Mouse (Mus musculus) cerebellum, postnatal 4 days (tissue): ENCODE measurements around the gene Gm49396.

Experiments
- DNase-seq, 2 experiments: peaks; one replicate each; pipeline ENCODE4 v3.0.0; 2022; ENCODE audit warnings: low spot score in 2 of 2, mixed read lengths in 1 of 2

The Gm49396 gene

GRCm38 (mm10) chr7:30563117-30563905 lies at the start of gene Gm49396, which contains the start of the genes U2af1l4 and Psenen:
Gm49396 (plus strand) TSS chr7:30563344.
U2af1l4 (plus strand) TSS chr7:30563301.
Psenen (minus strand) TSS chr7:30563627.
- DNase-seq = peak; percentile 89 to 95

GRCm38 (mm10) chr7:30515003-30515760 lies 48.0 kb upstream of the Gm49396 start:
- no peak for DNase-seq

GRCm38 (mm10) chr7:30518325-30518724 lies 44.8 kb upstream of the Gm49396 start:
- DNase-seq = no peak

GRCm38 (mm10) chr7:30520396-30520795 lies 42.7 kb upstream of the Gm49396 start:
- peak in 1 of 2 experiments; percentile 42 for DNase-seq

- peak in 1 of 2 experiments; percentile 45 for DNase-seq
Measured at GRCm38 (mm10) chr7:30520856-30521255, 42.3 kb upstream of the Gm49396 start.

- DNase-seq = no peak
Measured at GRCm38 (mm10) chr7:30522871-30523270, 40.3 kb upstream of the Gm49396 start.

- DNase-seq = no peak
Measured at GRCm38 (mm10) chr7:30524487-30524886, 38.7 kb upstream of the Gm49396 start.

- DNase-seq = no peak
Measured at GRCm38 (mm10) chr7:30525954-30526353, 37.2 kb upstream of the Gm49396 start.

GRCm38 (mm10) chr7:30526399-30526798 lies 36.7 kb upstream of the Gm49396 start:
- no peak for DNase-seq

GRCm38 (mm10) chr7:30526981-30527380 lies 36.2 kb upstream of the Gm49396 start:
- no peak for DNase-seq

- DNase-seq = no peak
Measured at GRCm38 (mm10) chr7:30531291-30531815, 31.8 kb upstream of the Gm49396 start.

- DNase-seq = no peak
Measured at GRCm38 (mm10) chr7:30532931-30533330, 30.2 kb upstream of the Gm49396 start.

- DNase-seq = no peak
Measured at GRCm38 (mm10) chr7:30533941-30534632, 29.1 kb upstream of the Gm49396 start.

- DNase-seq = peak; percentile 94 to 98
Measured at GRCm38 (mm10) chr7:30534633-30535577, 28.2 kb upstream of the Gm49396 start, which contains the start of gene Arhgap33. Arhgap33 (minus strand) TSS chr7:30535060.

- no peak for DNase-seq
Measured at GRCm38 (mm10) chr7:30540572-30540971, 22.6 kb upstream of the Gm49396 start.

- no peak for DNase-seq
Measured at GRCm38 (mm10) chr7:30544327-30544726, 18.8 kb upstream of the Gm49396 start.

GRCm38 (mm10) chr7:30549880-30550279 lies 13.3 kb upstream of the Gm49396 start:
- no peak for DNase-seq

- no peak for DNase-seq
Measured at GRCm38 (mm10) chr7:30550603-30551002, 12.5 kb upstream of the Gm49396 start.

GRCm38 (mm10) chr7:30551445-30552101 lies 11.6 kb upstream of the Gm49396 start:
- no peak for DNase-seq
